11 mouse cellular contexts compared by ENCODE assay signal in genomic region chr12:12299303-12299702, GRCm38 (mm10). TPM values are rescaled to one million over a fixed set of nuclear protein-coding genes. Genes with fewer than 3 reads are reported as not detected.
DNase-seq lines count a peak whose midpoint lies in the region; ATAC-seq lines count a peak whose summit lies in the region.
"Had no signal": no experiment of that assay in that cellular context is flagged by ENCODE, and none has a peak within 500 bp of the region (broad histone marks: within the 10 kb centered on the region; RNA-seq: fewer than 3 reads in every experiment).

No protein-coding gene starts in this region.

- no peak overlapping the region for H3K9ac ChIP-seq in heart, embryonic 13.5 days
- H3K9ac ChIP-seq in midbrain, embryonic 14.5 days (replicated peaks; ENCODE audit: low read length) = no peak overlapping the region
- no peak overlapping the region for H3K9ac ChIP-seq in midbrain, embryonic 15.5 days
- H3K9ac ChIP-seq in kidney, embryonic 16.5 days (replicated peaks; ENCODE audit: low read length) = no peak overlapping the region
- H3K9ac ChIP-seq in neural tube, embryonic 15.5 days (replicated peaks) = no peak overlapping the region
- H3K9ac ChIP-seq: liver, embryonic 13.5 days had no signal

- DNase-seq in heart, adult 8-10 months (ENCODE audit: low spot score) = no peak
- DNase-seq in midbrain, embryonic 14.5 days = peak; percentile 23
- DNase-seq: liver, embryonic 13.5 days had no signal

- no peak overlapping the region for H3K4me3 ChIP-seq in heart, embryonic 13.5 days
- H3K4me3 ChIP-seq in midbrain, embryonic 14.5 days (replicated peaks; ENCODE audit: low read depth, low read length) = no peak overlapping the region
- no peak overlapping the region for H3K4me3 ChIP-seq in midbrain, embryonic 15.5 days
- no peak overlapping the region for H3K4me3 ChIP-seq in kidney, embryonic 16.5 days (ENCODE audit: low read length)
- no peak overlapping the region for H3K4me3 ChIP-seq in neural tube, embryonic 15.5 days (replicated peaks)
- H3K4me3 ChIP-seq: erythroblast, embryonic 14.5 days; liver, embryonic 13.5 days had no signal

- H3K4me1 ChIP-seq in heart, embryonic 13.5 days = peaks cover 57% of the 10 kb centered on the region
- H3K4me1 ChIP-seq in midbrain, embryonic 14.5 days (ENCODE audit: control insufficient read depth, insufficient read depth, low read length) = no peaks in the 10 kb centered on the region
- no peaks in the 10 kb centered on the region for H3K4me1 ChIP-seq in midbrain, embryonic 15.5 days
- H3K4me1 ChIP-seq in kidney, embryonic 16.5 days (ENCODE audit: insufficient read depth, low read length) = peaks cover 14% of the 10 kb centered on the region
- peaks cover 7% of the 10 kb centered on the region; the same call in 1 of the 2 replicates for H3K4me1 ChIP-seq in neural tube, embryonic 15.5 days

- H3K27ac ChIP-seq in heart, embryonic 13.5 days (replicated peaks) = peak overlapping the region; percentile 53
- no peak overlapping the region for H3K27ac ChIP-seq in midbrain, embryonic 14.5 days (replicated peaks; ENCODE audit: low read depth, low read length)
- no peak overlapping the region for H3K27ac ChIP-seq in midbrain, embryonic 15.5 days
- H3K27ac ChIP-seq in kidney, embryonic 16.5 days (ENCODE audit: low read length) = no peak overlapping the region
- no peak overlapping the region for H3K27ac ChIP-seq in neural tube, embryonic 15.5 days (replicated peaks)
- H3K27ac ChIP-seq: liver, embryonic 13.5 days had no signal

- H3K36me3 ChIP-seq in heart, embryonic 13.5 days = peaks cover 9% of the 10 kb centered on the region; the same call in 1 of the 2 replicates
- H3K36me3 ChIP-seq in midbrain, embryonic 14.5 days (ENCODE audit: control insufficient read depth, insufficient read depth, low read length) = no peaks in the 10 kb centered on the region
- H3K36me3 ChIP-seq in midbrain, embryonic 15.5 days (replicated peaks) = no peaks in the 10 kb centered on the region
- H3K36me3 ChIP-seq in kidney, embryonic 16.5 days (ENCODE audit: insufficient read depth, low read length) = no peaks in the 10 kb centered on the region
- H3K36me3 ChIP-seq in neural tube, embryonic 15.5 days = no peaks in the 10 kb centered on the region
- H3K36me3 ChIP-seq: liver, embryonic 13.5 days had no signal

- no peaks in the 10 kb centered on the region for H3K9me3 ChIP-seq in heart, embryonic 13.5 days
- H3K9me3 ChIP-seq in midbrain, embryonic 14.5 days (ENCODE audit: control insufficient read depth, low read length) = no peaks in the 10 kb centered on the region
- no peaks in the 10 kb centered on the region for H3K9me3 ChIP-seq in midbrain, embryonic 15.5 days
- no peaks in the 10 kb centered on the region for H3K9me3 ChIP-seq in kidney, embryonic 16.5 days (ENCODE audit: low read length)
- H3K9me3 ChIP-seq in neural tube, embryonic 15.5 days (replicated peaks) = no peaks in the 10 kb centered on the region
- H3K9me3 ChIP-seq: liver, embryonic 13.5 days had no signal

- H3K4me2 ChIP-seq in heart, embryonic 13.5 days = no peak overlapping the region
- no peak overlapping the region for H3K4me2 ChIP-seq in midbrain, embryonic 14.5 days (ENCODE audit: low read length)
- H3K4me2 ChIP-seq in midbrain, embryonic 15.5 days = no peak overlapping the region
- no peak overlapping the region for H3K4me2 ChIP-seq in kidney, embryonic 16.5 days (replicated peaks; ENCODE audit: low read depth, low read length)
- H3K4me2 ChIP-seq in neural tube, embryonic 15.5 days = no peak overlapping the region
- H3K4me2 ChIP-seq: liver, embryonic 13.5 days; midbrain, embryonic 11.5 days had no signal

- WGBS in heart, embryonic 13.5 days = 52% methylated on average over 2 of the region's 2 CpGs
- WGBS in midbrain, embryonic 14.5 days = 78% methylated on average over 2 of the region's 2 CpGs
- WGBS in midbrain, embryonic 15.5 days = 70% methylated on average over 2 of the region's 2 CpGs
- WGBS in kidney, embryonic 16.5 days = 54% methylated on average over 2 of the region's 2 CpGs
- 63% methylated on average over 2 of the region's 2 CpGs for WGBS in neural tube, embryonic 15.5 days

- H3K27me3 ChIP-seq in heart, embryonic 13.5 days (replicated peaks) = no peaks in the 10 kb centered on the region
- no peaks in the 10 kb centered on the region for H3K27me3 ChIP-seq in midbrain, embryonic 14.5 days (ENCODE audit: control insufficient read depth, insufficient read depth, low read length)
- H3K27me3 ChIP-seq in midbrain, embryonic 15.5 days (replicated peaks) = no peaks in the 10 kb centered on the region
- no peaks in the 10 kb centered on the region for H3K27me3 ChIP-seq in kidney, embryonic 16.5 days (ENCODE audit: insufficient read depth, low read length)
- H3K27me3 ChIP-seq in neural tube, embryonic 15.5 days (replicated peaks) = no peaks in the 10 kb centered on the region
- H3K27me3 ChIP-seq: liver, embryonic 13.5 days had no signal

- no peak for ATAC-seq in heart, embryonic 13.5 days (ENCODE audit: extremely low read depth, insufficient number of reproducible peaks, low FRiP score, low TSS enrichment)
- no peak for ATAC-seq in midbrain, embryonic 14.5 days (ENCODE audit: low FRiP score, low TSS enrichment)
- no peak for ATAC-seq in midbrain, embryonic 15.5 days (replicated peaks)
- peak; percentile 80 for ATAC-seq in kidney, embryonic 16.5 days (ENCODE audit: low FRiP score, low TSS enrichment)
- ATAC-seq in neural tube, embryonic 15.5 days (ENCODE audit: low FRiP score) = 0 out of 2 replicates have a peak, but pooled peaks have one; percentile 22
- no peak for ATAC-seq in erythroblast, adult 5-6 weeks (replicated peaks; ENCODE audit: low FRiP score, poor library complexity, severe bottlenecking)
- ATAC-seq in cerebellum, adult (ENCODE audit: insufficient number of reproducible peaks, low FRiP score, low TSS enrichment) = no peak

RNA-seq across cellular contexts. Expression of gene Fam49a, which starts 37.4 kb away (rescaled TPM):
- 27.8 and 29.0 TPM in 2 replicates for polyA plus RNA-seq in heart, embryonic 13.5 days (2015; fragmentation: Nextera tagmentation; extraction: Ambion mirVana)
- total RNA-seq in heart, adult 8-10 months (2022) = 1 to 10 TPM; 6.3 to 8.3 (median 6.8) TPM
- polyA plus RNA-seq in midbrain, embryonic 14.5 days (2014; fragmentation: Nextera tagmentation; extraction: Ambion mirVana) = 48.6 and 57.0 TPM in 2 replicates
- 46.4 and 48.4 TPM in 2 replicates for polyA plus RNA-seq in midbrain, embryonic 15.5 days (2015; fragmentation: Nextera tagmentation; extraction: Ambion mirVana)
- 7.2 and 8.8 TPM in 2 replicates for polyA plus RNA-seq in kidney, embryonic 16.5 days (2015; fragmentation: Nextera tagmentation; extraction: Ambion mirVana)
- 58.2 and 59.1 TPM in 2 replicates for polyA plus RNA-seq in neural tube, embryonic 15.5 days (2015; fragmentation: Nextera tagmentation; extraction: Ambion mirVana)
- 3.1 TPM in 2 replicates for total RNA-seq in erythroblast, adult 5-6 weeks (2015; ENCODE audit: low replicate concordance)
- 1.8 and 8.4 TPM in 2 replicates for total RNA-seq in erythroblast, adult 5-6 weeks (2017; ENCODE audit: low replicate concordance)

Comparison
In these comparisons a context has a peak if more than half of its experiments do, and no peak if none do; other contexts are left out.
1. ATAC-seq: peak in kidney, embryonic 16.5 days (single experiment) and neural tube, embryonic 15.5 days (single experiment); none in heart, embryonic 13.5 days (single experiment), midbrain, embryonic 14.5 days (single experiment), midbrain, embryonic 15.5 days (single experiment), erythroblast, adult 5-6 weeks (single experiment) and cerebellum, adult (single experiment).